Mouse (Mus musculus) A20 (cell line): Measurements from ENCODE around the gene Trpc5.

Experiments used
- DNase-seq: peaks from one replicate; pipeline ENCODE4 v3.0.0-alpha.2; 2011; ENCODE audit warnings: low read depth, low spot score

Gene Trpc5

DNA sequence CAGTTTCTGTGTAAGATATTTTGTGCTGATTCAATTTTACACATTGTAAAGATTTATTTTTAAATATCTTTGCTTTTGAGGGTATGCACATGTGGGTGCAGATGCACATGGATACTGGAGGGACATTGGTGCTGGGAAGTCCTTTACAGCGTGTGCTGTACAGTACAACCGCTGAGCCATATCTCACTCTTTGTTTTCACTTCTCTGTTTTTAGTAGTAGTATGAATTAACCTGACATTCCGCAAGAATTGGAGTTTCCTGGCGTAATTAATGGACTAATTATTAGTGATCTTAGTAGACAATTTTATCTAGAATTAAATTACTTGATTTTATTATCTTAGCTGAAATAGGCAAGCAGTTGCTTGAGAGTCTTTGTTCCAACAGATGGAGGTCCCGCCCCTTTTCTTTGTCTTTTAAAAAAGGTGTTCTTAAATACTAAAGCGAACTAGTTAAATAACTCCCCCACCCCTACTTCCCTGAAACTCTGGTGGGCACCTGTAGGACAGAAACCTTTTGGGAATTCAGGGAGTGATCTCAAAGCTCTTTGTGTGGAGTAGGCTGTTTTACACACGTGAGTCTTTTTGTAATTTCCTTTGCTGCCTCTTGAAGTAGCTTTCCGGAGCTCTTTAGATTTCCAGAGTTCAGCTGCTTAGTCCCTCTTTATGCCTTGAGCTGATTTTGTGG is 352.5 kb downstream of the Trpc5 start:
- DNase-seq = no peak
